Mouse (Mus musculus) macrophage (primary cell): ENCODE data around the gene Nrap. TPM values are rescaled to one million over a fixed set of nuclear protein-coding genes. Genes with fewer than 3 reads are reported as not detected.

Experiments
- H3K27ac ChIP-seq: fragments of 350-480 bp; formaldehyde crosslinking; 2 replicates; pipeline ENCODE4 v1.9.0; 2021
- H3K36me3 ChIP-seq: fragments of 350-480 bp; formaldehyde crosslinking; 2 replicates; pipeline ENCODE4 v1.9.0; 2021; ENCODE audit errors: inconsistent target
- H3K4me3 ChIP-seq: fragments of 350-480 bp; formaldehyde crosslinking; 2 replicates; pipeline ENCODE4 v1.9.0; 2021; ENCODE audit errors: inconsistent target
- H3K79me2 ChIP-seq: fragments of 350-480 bp; formaldehyde crosslinking; 2 replicates; pipeline ENCODE4 v1.9.0; 2021; ENCODE audit errors: inconsistent target
- WGBS: methylation state at CpG from one replicate; pipeline ENCODE4 v1.1.7; 2026; ENCODE audit warnings: inconsistent platforms; ENCODE audit not compliant: missing documents; 5-methylcytosine and 5-hydroxymethylcytosine counted together
- polyA plus RNA-seq: library from polyadenylated mRNA; stranded (reverse); fragments of 250-400 nt; gene quantifications from 3 replicates; pipeline ENCODE4 v1.2.4, GENCODE M21; 2018; ENCODE audit warnings: inconsistent platforms

The Nrap gene
- polyA plus RNA-seq, 1 experiment from 2014 or later: 0.87 TPM

DNA sequence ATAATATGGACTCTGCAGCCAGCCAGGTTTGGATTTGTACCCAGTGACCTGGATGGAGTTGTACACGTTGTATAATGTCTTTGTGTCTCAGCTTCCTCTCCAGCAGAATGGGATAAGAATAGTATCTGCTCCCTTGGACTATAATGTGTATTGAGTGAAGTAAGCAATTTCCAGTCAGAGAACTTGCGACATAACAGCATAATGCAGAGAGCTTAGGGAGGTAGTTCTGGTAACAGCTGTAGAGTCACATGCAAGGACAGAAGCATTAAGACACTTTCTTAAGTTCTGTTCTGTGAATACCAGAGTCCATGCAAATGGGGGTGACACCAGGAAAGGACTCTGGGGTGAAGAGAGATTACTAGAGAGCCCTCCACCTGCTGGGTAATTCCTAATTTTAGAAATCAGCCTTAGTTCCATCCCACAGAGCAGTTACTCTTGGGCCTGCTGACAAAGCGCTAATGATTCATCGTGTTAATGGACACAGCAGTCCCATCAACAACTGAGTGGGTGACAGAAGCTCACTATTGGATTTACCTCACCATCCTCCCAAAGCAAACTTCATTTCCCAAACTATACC, 2.0 kb downstream of the Nrap start:
- H3K4me3 ChIP-seq: no peak overlapping the region
- WGBS: 41% methylated on average over 3 of the region's 4 CpGs
- peak overlapping the region; percentile 59 for H3K27ac ChIP-seq
- H3K36me3 ChIP-seq: no peaks in the 10 kb centered on the region
- H3K79me2 ChIP-seq: no peaks in the 10 kb centered on the region

DNA sequence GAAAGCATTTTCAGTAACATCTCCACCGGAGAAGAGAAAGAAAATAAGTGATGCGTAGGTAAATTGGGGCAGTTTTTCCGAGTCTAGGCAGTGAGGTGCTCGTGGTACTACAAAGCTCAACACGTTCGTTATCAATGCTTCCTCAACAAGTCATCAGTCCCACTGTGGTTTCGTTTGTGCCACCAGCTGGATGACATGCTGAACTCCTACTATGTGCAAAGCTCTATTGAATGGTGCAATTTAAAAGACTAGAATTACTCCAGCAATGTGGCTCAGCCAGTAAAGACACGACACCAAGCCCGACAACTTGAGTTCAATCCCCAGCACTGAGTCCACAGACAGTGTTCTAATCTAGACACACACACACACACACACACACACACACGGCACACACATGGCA, 3.7 kb downstream of the Nrap start:
- 97% methylated on average over 10 of the region's 10 CpGs for WGBS
- H3K36me3 ChIP-seq: no peaks in the 10 kb centered on the region
- no peak overlapping the region for H3K4me3 ChIP-seq
- H3K27ac ChIP-seq: no peak overlapping the region
- H3K79me2 ChIP-seq: no peaks in the 10 kb centered on the region

DNA sequence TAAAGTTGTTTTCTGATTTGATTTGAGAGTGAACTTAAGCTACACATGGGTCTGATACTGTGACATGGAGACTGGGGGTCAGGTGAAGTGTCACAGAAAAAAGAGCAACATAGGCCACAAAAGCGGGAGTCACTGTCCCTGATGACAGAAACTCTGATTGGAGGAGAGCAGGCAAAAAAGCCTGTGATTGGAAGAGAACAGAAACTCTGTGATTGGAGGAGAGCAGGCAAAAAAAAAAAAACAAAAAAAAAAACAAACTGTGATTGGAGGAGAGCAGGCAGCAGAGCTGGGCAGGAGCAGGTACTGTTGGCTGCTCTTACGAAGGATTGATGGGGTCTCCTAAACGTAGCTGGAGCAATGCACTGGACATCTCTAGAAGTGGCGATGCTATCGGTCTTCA, 4.3 kb downstream of the Nrap start:
- WGBS: 96% methylated on average over 5 of the region's 5 CpGs

DNA sequence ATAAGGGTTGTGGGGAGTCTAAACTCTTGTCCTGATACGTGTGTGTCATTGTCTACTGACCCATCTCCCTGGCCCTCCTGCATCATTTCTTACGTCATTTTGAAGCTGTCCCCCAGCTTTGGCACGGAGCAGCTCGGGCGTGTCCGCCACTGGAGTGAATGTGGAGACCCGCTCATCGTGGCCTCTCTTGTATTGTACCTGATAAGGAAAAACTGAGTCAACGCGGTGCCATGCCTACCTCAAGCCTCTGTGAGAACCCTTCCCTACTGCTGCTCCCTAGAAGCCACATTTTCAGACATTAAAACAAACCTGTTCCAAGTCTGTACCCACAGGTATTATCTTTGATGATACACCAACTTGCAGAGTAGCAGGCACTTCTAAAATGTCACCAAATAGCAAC, 8.4 kb downstream of the Nrap start:
- H3K79me2 ChIP-seq: no peaks in the 10 kb centered on the region

More for the DNA sequence above, 4.3 kb downstream of the Nrap start:
- Histone ChIP-seq H3K27ac (no peak overlapping the region), H3K4me3 (no peak overlapping the region), H3K36me3 (no peaks in the 10 kb centered on the region), H3K79me2 (no peaks in the 10 kb centered on the region)

DNA sequence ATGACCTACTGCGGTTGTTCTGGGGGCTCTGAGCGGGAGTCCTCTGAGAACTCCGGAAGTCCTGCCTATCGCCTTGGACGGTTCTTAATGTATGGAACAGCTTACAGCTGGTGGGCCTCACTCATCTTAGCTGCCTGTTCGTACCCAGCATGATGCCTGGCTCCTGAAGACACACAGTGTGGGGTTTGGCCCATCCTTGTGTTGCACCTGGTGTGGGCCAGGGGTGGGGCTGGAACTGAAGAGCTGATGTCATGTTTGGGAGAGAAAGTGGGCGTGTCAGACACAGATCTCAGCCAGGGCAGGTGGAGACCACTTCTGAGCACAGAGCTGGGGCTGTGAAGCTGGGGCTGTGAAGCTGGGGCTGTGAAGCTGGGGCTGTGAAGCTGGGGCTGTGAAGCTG, 9.5 kb downstream of the Nrap start:
- H3K79me2 ChIP-seq: no peaks in the 10 kb centered on the region
- 93% methylated on average over 7 of the region's 7 CpGs for WGBS
- H3K4me3 ChIP-seq: no peak overlapping the region
- no peaks in the 10 kb centered on the region for H3K36me3 ChIP-seq
- H3K27ac ChIP-seq: no peak overlapping the region

More for the DNA sequence above, 8.4 kb downstream of the Nrap start:
- WGBS: 94% methylated on average over 10 of the region's 10 CpGs
- Histone ChIP-seq H3K4me3 (no peak overlapping the region), H3K36me3 (no peaks in the 10 kb centered on the region), H3K27ac (no peak overlapping the region)

DNA sequence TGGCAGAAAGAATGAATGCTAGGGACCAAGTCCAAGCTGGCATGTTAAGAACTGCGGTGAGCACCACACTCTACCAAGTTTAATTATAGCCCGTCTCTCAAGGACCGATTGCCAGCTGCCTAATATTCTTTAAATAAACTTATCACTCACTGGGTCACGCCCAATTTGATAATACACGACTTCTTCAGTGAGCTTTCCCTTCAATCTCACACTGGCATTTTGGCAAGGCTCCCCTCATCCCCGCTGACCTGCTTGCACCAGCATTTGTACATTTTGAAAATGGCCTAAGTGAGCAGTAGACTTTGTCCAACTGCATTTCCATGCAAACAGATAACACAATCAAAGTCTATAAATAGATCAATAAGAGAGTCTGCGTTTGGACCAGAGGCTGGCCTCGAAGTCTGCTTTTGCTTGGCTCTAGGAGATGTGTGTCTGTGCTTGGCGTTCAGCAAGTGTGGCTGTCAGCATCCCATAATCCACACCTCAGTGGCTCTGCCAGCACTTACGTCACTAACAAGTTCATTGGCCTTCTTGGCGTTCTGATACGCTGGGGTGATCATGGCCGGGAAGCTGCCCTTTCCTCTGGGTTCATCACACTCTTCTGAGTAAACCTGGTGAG, 11.2 kb downstream of the Nrap start:
- Histone ChIP-seq H3K4me3 (no peak overlapping the region), H3K79me2 (no peaks in the 10 kb centered on the region), H3K36me3 (no peaks in the 10 kb centered on the region), H3K27ac (no peak overlapping the region)
- 93% methylated on average over 13 of the region's 13 CpGs for WGBS

DNA sequence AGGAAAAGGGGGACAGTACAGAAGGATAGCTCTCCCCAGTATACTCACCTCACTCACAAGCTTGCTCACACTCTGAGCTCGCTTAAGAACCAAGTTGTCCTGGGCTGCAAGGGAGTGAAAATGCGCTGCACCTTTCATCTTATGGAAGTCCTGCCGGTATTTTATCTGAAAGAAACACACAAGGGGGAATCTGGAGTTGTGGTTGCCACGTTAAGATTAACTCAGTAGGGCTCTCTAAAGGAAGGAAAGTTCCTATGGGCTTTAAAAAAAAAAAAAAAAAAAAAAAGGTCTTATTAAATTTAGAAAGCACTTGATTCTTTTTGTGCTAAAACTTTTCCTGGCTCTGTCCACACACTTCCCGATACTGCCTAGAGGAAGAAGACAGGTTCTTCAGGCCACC, 11.8 kb downstream of the Nrap start:
- Histone ChIP-seq H3K79me2 (no peaks in the 10 kb centered on the region), H3K36me3 (no peaks in the 10 kb centered on the region), H3K27ac (no peak overlapping the region), H3K4me3 (no peak overlapping the region)
- 80% methylated on average over 5 of the region's 5 CpGs for WGBS

DNA sequence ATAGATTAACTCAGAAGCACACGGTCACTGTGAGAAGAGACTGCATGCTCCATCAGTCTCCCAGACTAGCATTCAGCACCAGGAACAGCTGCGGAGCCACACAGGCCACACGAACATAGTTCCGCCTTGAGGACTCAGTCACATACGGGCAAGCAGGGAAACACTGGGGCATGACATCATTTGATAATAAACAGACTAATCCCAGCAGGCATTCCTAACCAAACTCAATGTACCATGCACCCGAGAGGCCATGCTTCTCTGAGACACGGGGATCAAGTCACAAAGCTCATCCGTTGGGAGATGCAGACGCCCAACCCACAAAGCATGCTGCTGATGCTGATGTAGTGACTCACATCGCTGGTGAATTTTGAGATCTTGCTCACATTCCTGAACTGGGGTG, 15.8 kb downstream of the Nrap start:
- Histone ChIP-seq H3K4me3 (no peak overlapping the region), H3K27ac (no peak overlapping the region), H3K79me2 (no peaks in the 10 kb centered on the region), H3K36me3 (no peaks in the 10 kb centered on the region)
- WGBS: 90% methylated on average over 10 of the region's 10 CpGs

DNA sequence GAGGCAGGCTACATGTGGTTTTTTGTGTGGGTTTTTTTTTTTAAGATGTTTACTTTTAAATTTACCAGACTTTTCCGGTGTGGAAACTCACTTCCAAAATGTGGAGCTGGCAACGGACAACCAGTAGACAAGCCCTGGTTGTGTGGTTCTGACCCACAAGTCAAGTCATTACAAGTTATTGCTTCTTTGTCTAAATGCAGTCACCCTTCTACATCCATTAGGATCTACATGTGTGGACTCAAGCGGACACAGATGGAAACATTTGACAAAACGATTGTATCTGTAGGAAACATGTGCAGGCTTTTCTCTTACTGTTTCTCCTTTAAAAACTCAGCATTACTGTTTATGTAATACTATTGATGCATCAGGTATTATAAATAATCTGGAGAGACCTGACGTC, 16.6 kb downstream of the Nrap start:
- Histone ChIP-seq H3K27ac (no peak overlapping the region), H3K4me3 (no peak overlapping the region), H3K36me3 (no peaks in the 10 kb centered on the region), H3K79me2 (no peaks in the 10 kb centered on the region)
- WGBS: 91% methylated on average over 5 of the region's 5 CpGs

DNA sequence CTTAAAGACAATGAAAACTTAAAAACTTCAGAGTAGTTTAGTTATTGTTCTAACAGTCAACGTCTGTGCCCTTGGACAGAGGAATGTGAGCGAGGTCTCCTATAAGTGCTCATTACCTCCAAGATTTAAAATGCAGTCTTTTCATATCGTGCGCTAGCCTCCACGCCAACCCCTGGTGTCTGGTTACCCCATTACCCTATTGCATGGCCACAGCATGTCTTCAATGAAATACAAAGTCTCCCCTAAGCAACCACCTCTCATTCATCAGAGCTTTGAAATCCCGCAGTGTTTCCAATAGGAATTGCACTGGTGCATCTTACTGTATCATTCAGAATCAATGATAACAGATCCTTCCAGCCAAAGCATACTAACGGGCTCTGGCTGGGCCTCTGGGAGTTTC, 17.6 kb downstream of the Nrap start:
- Histone ChIP-seq H3K79me2 (no peaks in the 10 kb centered on the region), H3K4me3 (no peak overlapping the region), H3K36me3 (no peaks in the 10 kb centered on the region), H3K27ac (no peak overlapping the region)
- 97% methylated on average over 7 of the region's 7 CpGs for WGBS

DNA sequence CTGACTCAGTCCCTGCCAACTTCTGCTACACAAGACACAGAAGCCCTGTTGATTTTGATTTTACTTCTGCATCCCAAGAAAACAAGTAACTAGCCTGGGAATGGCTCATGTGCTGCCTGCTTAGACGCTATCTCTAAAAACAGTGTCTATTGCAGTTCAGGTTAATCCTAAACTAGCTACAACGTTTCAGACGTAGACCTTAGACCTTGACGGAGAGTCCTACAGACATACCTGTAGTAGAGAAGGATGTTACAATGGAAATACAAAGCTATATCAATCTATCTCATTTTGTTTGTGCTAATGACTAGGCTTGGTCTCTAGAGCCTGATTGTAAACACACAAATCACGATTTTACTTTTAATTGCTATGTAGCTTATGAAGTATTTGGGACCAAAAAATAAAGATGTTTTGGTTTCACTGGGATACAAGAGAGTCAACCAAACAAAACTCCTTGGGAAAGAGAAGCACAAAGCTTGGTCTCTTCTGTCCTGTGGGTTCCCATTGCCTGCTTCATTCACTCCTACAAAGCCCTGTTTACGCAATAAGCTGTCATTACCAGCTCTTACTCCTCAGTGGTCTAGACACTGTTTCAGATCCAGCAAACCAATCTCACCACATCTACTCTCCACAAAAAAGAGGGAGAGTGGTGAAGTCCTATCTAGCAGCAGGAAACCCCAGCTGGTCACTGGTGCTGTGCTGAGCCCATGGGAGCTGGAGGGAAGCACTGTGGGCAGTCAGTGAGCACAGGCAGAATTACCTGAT, 19.3 kb downstream of the Nrap start:
- Histone ChIP-seq H3K27ac (no peak overlapping the region), H3K36me3 (no peaks in the 10 kb centered on the region), H3K4me3 (no peak overlapping the region), H3K79me2 (no peaks in the 10 kb centered on the region)
- 50% methylated on average over 6 of the region's 6 CpGs for WGBS

DNA sequence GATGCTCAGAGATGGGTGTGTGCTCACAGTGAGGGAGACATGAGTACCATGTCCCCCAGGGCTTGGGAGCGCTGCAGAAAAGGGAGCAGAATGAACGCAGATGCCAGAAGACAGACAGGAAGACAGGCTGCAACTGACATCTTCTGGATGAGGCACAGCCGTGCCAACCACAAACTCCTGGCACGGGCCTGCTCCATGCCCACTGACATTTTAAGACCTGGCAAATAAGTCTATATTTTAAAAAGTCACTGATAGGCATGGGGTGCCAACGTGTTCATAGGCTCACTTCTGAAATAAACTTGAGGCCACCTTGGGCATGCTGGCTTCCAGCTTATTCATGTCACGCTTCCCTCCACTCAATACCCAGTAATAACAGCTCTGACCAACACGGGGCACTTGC, 20.9 kb downstream of the Nrap start:
- Histone ChIP-seq H3K79me2 (no peaks in the 10 kb centered on the region), H3K4me3 (no peak overlapping the region), H3K36me3 (no peaks in the 10 kb centered on the region), H3K27ac (no peak overlapping the region)
- 43% methylated on average over 7 of the region's 7 CpGs for WGBS

DNA sequence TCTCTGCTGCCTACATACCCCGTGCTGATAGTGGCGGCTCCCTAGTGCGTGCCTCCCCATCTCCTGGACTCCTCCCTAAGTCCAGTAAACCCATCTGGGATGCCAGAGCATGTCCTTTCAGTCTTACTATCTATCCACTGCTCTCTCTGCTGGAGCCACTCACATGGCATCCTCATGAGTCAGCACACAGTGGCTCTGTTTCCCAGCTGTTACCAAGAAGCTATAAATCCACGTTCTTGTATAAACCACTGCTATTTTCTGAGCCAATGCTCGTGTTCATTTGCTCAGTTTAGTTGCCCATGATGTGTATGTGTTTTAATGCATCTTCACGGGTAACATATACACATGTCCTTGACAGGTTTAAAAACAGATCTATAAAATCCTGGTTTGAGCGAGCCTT, 22.1 kb downstream of the Nrap start:
- no peaks in the 10 kb centered on the region for H3K79me2 ChIP-seq
- no peak overlapping the region for H3K27ac ChIP-seq
- WGBS: 81% methylated on average over 7 of the region's 7 CpGs
- H3K4me3 ChIP-seq: no peak overlapping the region
- H3K36me3 ChIP-seq: no peaks in the 10 kb centered on the region

DNA sequence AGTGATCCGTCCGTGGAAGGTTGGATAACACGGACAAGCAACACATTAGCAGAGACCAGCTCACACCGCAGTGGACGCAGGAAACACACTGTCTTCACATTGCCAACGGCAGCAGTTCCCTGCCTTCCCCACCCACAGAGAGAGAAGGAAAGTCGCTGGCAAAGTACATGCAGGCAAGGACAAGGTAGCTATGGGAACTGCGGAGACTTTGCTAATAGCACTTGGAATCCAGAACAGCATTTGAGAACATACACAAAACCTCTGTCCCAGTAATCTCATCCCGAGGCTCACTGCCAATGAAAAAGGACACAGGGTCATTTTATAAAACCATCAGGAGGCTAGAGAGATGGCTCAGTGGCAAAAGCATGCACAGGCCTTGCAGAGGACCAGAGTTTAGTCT, 23.2 kb downstream of the Nrap start:
- H3K79me2 ChIP-seq: no peaks in the 10 kb centered on the region
- no peak overlapping the region for H3K27ac ChIP-seq
- WGBS: 92% methylated on average over 9 of the region's 9 CpGs
- H3K4me3 ChIP-seq: no peak overlapping the region
- no peaks in the 10 kb centered on the region for H3K36me3 ChIP-seq

DNA sequence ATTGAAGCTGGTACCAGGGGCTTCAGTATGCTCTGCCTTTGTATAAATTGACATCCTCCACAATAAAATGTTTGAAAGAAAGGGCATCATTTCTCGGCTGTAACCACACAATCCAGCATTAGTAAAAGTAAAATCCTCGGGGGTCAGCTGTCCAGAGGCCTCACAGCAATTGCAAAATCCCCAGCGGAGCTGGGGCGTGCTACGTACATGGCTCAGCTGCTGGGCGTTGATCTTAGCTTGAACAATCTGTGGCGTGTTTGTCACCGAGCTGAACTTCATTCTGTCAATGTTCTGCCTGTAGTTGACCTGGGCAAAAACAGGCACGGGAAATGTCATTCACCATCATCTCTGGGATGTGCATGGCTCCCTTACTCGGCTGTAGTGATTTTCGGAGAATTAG, 23.7 kb downstream of the Nrap start:
- Histone ChIP-seq H3K4me3 (no peak overlapping the region), H3K36me3 (no peaks in the 10 kb centered on the region), H3K27ac (no peak overlapping the region), H3K79me2 (no peaks in the 10 kb centered on the region)
- 95% methylated on average over 11 of the region's 11 CpGs for WGBS
